Mouse (Mus musculus): ENCODE measurements around the gene Dnaja3.

DNA sequence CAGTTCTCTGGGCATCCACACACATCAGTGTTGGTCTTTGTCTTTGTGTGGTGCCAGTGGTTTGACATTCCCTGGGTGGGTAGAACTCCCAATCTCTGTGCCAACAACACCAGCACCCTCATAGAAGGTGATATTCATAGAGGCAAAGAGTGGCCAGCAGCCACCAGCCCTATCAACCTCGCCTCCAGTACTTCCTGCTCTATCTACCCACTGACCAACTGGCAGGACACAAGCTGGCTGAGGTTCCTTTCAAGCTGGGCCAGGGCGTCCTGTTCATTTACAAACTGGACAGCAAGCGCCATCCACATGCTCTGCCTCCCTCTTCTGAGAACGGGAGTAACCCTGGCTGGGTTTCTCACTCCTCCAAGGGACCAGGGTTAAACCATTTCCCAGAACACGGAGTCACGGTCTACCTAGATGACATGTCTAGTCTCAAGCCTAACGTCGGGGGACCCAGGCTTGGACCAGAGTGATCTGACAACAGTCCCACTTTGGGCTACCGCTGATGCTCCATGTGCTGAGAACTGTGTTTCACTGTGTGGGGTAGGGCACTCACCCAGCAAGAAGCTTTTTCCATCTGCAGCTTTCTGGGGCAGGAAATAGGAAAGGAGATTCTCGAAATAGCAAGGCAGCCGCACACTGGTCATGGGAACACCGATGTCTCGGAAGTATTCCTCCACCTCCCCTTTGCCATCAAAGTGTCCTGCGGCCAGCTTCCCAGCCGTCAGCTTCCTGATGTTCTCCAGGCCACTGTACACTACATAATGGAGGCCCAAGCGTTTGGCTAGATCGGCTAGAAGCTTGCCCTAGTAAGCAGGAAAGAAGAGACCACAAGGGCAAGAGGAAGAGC lies 74.3 kb downstream of the Dnaja3 start:
- no peak for TF ChIP-seq MAX (IDR thresholded peaks at IDR 0.05)
- TF ChIP-seq CTCF (IDR thresholded peaks at IDR 0.05; ENCODE audit: control insufficient read depth, insufficient read depth, insufficient read length): no peak
- TF ChIP-seq MYOG (IDR thresholded peaks at IDR 0.05; ENCODE audit: control insufficient read depth, extremely low read depth, insufficient read length): no peak
- TF ChIP-seq MYOD1 (IDR thresholded peaks at IDR 0.05; ENCODE audit: control insufficient read depth, insufficient read length, low read depth): no peak
- TF ChIP-seq CEBPB (IDR thresholded peaks at IDR 0.05; ENCODE audit: low read depth): no peak

Data from C2C12 (cell line).